ENCODE assay signal across 14 mouse cellular contexts in the genomic region with DNA sequence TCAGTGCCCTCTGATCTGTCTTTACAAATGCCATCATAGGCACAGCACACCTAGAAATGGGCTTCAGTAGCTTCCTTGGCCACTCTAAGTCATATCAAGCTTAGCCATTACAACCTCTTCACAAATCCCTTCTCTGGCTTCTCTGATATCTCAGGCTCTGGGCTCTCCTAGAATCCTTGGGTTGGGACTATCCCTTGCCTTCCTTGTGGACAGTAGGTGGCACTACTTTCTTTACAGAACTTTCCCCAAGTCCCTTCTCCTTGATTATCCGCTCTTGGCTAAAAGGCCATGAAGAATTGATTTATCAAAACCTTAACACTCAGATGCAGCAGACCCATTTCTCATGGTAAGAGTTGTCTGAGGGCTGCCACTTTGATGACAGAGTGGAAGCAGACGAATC.
"Had no signal": no experiment of that assay in that cellular context is flagged by ENCODE, and none has a peak within 500 bp of the region (broad histone marks: within the 10 kb centered on the region; RNA-seq: fewer than 3 reads in every experiment).

No protein-coding gene starts in this region.

- H3K4me1 ChIP-seq: limb, embryonic 13.5 days; midbrain, embryonic 12.5 days; neural tube, embryonic 15.5 days had no signal

- H3K9ac ChIP-seq: limb, embryonic 13.5 days; liver, embryonic 14.5 days; midbrain, embryonic 12.5 days; neural tube, embryonic 15.5 days had no signal

- H3K4me3 ChIP-seq: limb, embryonic 13.5 days; midbrain, embryonic 12.5 days; myocyte; neural tube, embryonic 15.5 days had no signal

- H3K4me2 ChIP-seq: limb, embryonic 13.5 days; midbrain, embryonic 12.5 days; neural tube, embryonic 15.5 days had no signal

- H3K27ac ChIP-seq: limb, embryonic 13.5 days; liver, embryonic 14.5 days; midbrain, embryonic 12.5 days; neural tube, embryonic 15.5 days had no signal

- H3K27me3 ChIP-seq: limb, embryonic 13.5 days; midbrain, embryonic 12.5 days; neural tube, embryonic 15.5 days had no signal

- ATAC-seq: lung, postnatal 0 days had no signal

- DNase-seq: kidney, adult 18-20 months; kidney, postnatal 10 days; kidney, postnatal 4 days; lung, adult 18-20 months; lung, postnatal 4 days; right cerebral cortex, adult 18-20 months; right cerebral cortex, postnatal 25 days; thymus, postnatal 4 days had no signal

- H3K36me3 ChIP-seq: limb, embryonic 13.5 days; midbrain, embryonic 12.5 days; neural tube, embryonic 15.5 days had no signal

- H3K9me3 ChIP-seq: limb, embryonic 13.5 days; midbrain, embryonic 12.5 days; neural tube, embryonic 15.5 days had no signal
